In genomic region chr17:28327673-28328325, GRCm38 (mm10) we compare ENCODE assay signal across 8 mouse cellular contexts. TPM values are rescaled to one million over a fixed set of nuclear protein-coding genes. Genes with fewer than 3 reads are reported as not detected.
A peak's percentile ranks its signal among the peaks of the same experiment; 100 is the strongest.
DNase-seq lines count a peak whose midpoint lies in the region; ATAC-seq lines count a peak whose summit lies in the region.

No protein-coding gene starts in this region.

- no peaks in the 10 kb centered on the region for H3K27me3 ChIP-seq in forebrain, embryonic 14.5 days (replicated peaks; ENCODE audit: control insufficient read depth, insufficient read depth, low read length)
- H3K27me3 ChIP-seq in midbrain, embryonic 11.5 days (ENCODE audit: control insufficient read depth, insufficient read depth, low read length), result no peaks in the 10 kb centered on the region

- H3K4me2 ChIP-seq in forebrain, embryonic 14.5 days (ENCODE audit: low read length), result peak overlapping the region; percentile 84
- peak overlapping the region; percentile 80 for H3K4me2 ChIP-seq in midbrain, embryonic 11.5 days

- peak overlapping the region; percentile 71 for H3K4me3 ChIP-seq in forebrain, embryonic 14.5 days (ENCODE audit: low read depth, low read length)
- H3K4me3 ChIP-seq in midbrain, embryonic 11.5 days (ENCODE audit: low read depth, low read length), result peak overlapping the region; percentile 94

- H3K4me1 ChIP-seq in forebrain, embryonic 14.5 days (ENCODE audit: control insufficient read depth, insufficient read depth, low read length), result peaks cover 14% of the 10 kb centered on the region
- H3K4me1 ChIP-seq in midbrain, embryonic 11.5 days (ENCODE audit: control insufficient read depth, insufficient read depth, low read length), result peaks cover 16% of the 10 kb centered on the region

- peak; percentile 38 for ATAC-seq in forebrain, embryonic 14.5 days
- ATAC-seq in midbrain, embryonic 11.5 days (ENCODE audit: low FRiP score), result peak; percentile 66

- 10% methylated on average over 22 of the region's 22 CpGs for WGBS in forebrain, embryonic 14.5 days
- 9% methylated on average over 22 of the region's 22 CpGs for WGBS in midbrain, embryonic 11.5 days

- H3K9me3 ChIP-seq in forebrain, embryonic 14.5 days (replicated peaks; ENCODE audit: control insufficient read depth, low read length), result no peaks in the 10 kb centered on the region
- no peaks in the 10 kb centered on the region for H3K9me3 ChIP-seq in midbrain, embryonic 11.5 days (ENCODE audit: control insufficient read depth, low read length)

- H3K9ac ChIP-seq in forebrain, embryonic 14.5 days (ENCODE audit: low read length), result peak overlapping the region; percentile 96
- H3K9ac ChIP-seq in midbrain, embryonic 11.5 days (ENCODE audit: low read length), result peak overlapping the region; percentile 99

- DNase-seq in layer of hippocampus, adult 18-20 months (ENCODE audit: low spot score in 2 of 2), result peak; percentile 38 to 58
- no peak for DNase-seq in layer of hippocampus, postnatal 10 days (ENCODE audit: low spot score in 2 of 2)
- peak; percentile 57 for DNase-seq in adipocyte (ENCODE audit: low spot score)
- DNase-seq in forebrain, embryonic 14.5 days (ENCODE audit: low spot score), result no peak
- DNase-seq in kidney, postnatal 25 days, result peak; percentile 64 to 84
- DNase-seq in midbrain, embryonic 11.5 days (ENCODE audit: low spot score, missing footprints), result peak; percentile 86
- no peak for DNase-seq in spleen, adult 18-20 months
- DNase-seq in yolk sac, embryonic 10.5 days (ENCODE audit: low spot score), result no peak

- peaks cover 31% of the 10 kb centered on the region for H3K36me3 ChIP-seq in forebrain, embryonic 14.5 days (ENCODE audit: control insufficient read depth, insufficient read depth, low read length)
- peaks cover 6% of the 10 kb centered on the region for H3K36me3 ChIP-seq in midbrain, embryonic 11.5 days (ENCODE audit: control insufficient read depth, insufficient read depth, low read length)

- H3K27ac ChIP-seq in forebrain, embryonic 14.5 days (ENCODE audit: low read depth, low read length), result peak overlapping the region; percentile 95
- peak overlapping the region; percentile 92 for H3K27ac ChIP-seq in midbrain, embryonic 11.5 days (ENCODE audit: low read depth, low read length)

RNA-seq across cellular contexts. Expression of gene Rpl10a, which starts 0.5 kb away (rescaled TPM):
- total RNA-seq in layer of hippocampus, adult 18-20 months (2021), result 100 to 1,000 TPM; 356 to 365 TPM
- 100 to 1,000 TPM; 503 to 535 TPM for total RNA-seq in layer of hippocampus, postnatal 10 days (2021)
- 360 and 532 TPM in 2 replicates for polyA plus RNA-seq in forebrain, embryonic 14.5 days (2014; fragmentation: Nextera tagmentation; extraction: Ambion mirVana)
- 465 and 471 TPM in 2 replicates for polyA plus RNA-seq in midbrain, embryonic 11.5 days (2014; fragmentation: Nextera tagmentation; extraction: Ambion mirVana)

RNA-seq across cellular contexts. Expression of gene Fance, which starts 14.5 kb away (rescaled TPM):
- total RNA-seq in layer of hippocampus, adult 18-20 months (2021), result 10 to 100 TPM; 22.8 to 26.0 TPM
- total RNA-seq in layer of hippocampus, postnatal 10 days (2021), result 10 to 100 TPM; 26.0 to 36.2 TPM
- 21.7 and 24.5 TPM in 2 replicates for polyA plus RNA-seq in forebrain, embryonic 14.5 days (2014; fragmentation: Nextera tagmentation; extraction: Ambion mirVana)
- polyA plus RNA-seq in midbrain, embryonic 11.5 days (2014; fragmentation: Nextera tagmentation; extraction: Ambion mirVana), result 18.5 and 19.5 TPM in 2 replicates

RNA-seq across cellular contexts. Expression of gene Tead3, which starts 22.8 kb away (rescaled TPM):
- 1 to 10 TPM; 2.0 to 2.4 TPM for total RNA-seq in layer of hippocampus, adult 18-20 months (2021)
- 1 to 10 TPM; 5.6 to 6.1 TPM for total RNA-seq in layer of hippocampus, postnatal 10 days (2021)
- 1.8 and 2.4 TPM in 2 replicates for polyA plus RNA-seq in forebrain, embryonic 14.5 days (2014; fragmentation: Nextera tagmentation; extraction: Ambion mirVana)
- 3.5 and 3.7 TPM in 2 replicates for polyA plus RNA-seq in midbrain, embryonic 11.5 days (2014; fragmentation: Nextera tagmentation; extraction: Ambion mirVana)

RNA-seq across cellular contexts. Expression of gene Tulp1, which starts 37.2 kb away (rescaled TPM):
- total RNA-seq in layer of hippocampus, adult 18-20 months (2021), result not detected
- total RNA-seq in layer of hippocampus, postnatal 10 days (2021), result under 1 TPM in 1 of 2 experiments, not detected in 1; 0.41 TPM
- polyA plus RNA-seq in forebrain, embryonic 14.5 days (2014; fragmentation: Nextera tagmentation; extraction: Ambion mirVana), result 1.3 and 1.5 TPM in 2 replicates
- polyA plus RNA-seq in midbrain, embryonic 11.5 days (2014; fragmentation: Nextera tagmentation; extraction: Ambion mirVana), result 4.6 and 4.9 TPM in 2 replicates

Comparison
In these comparisons a context has a peak if more than half of its experiments do, and no peak if none do; other contexts are left out.
1. DNase-seq: peak in layer of hippocampus, adult 18-20 months (2 of 2), adipocyte (single experiment), kidney, postnatal 25 days (2 of 2) and midbrain, embryonic 11.5 days (single experiment); none in layer of hippocampus, postnatal 10 days (0 of 2), forebrain, embryonic 14.5 days (single experiment), spleen, adult 18-20 months (0 of 2) and yolk sac, embryonic 10.5 days (single experiment).